Mouse (Mus musculus) kidney, postnatal 0 days (tissue): ENCODE data around the gene Mapre3. TPM values are rescaled to one million over a fixed set of nuclear protein-coding genes. Genes with fewer than 3 reads are reported as not detected.

Source experiments
- ATAC-seq: fragments of 200-750 bp; cut with Nextera tagmentation; replicated peaks from 2 replicates; pipeline ENCODE4 v1.8.0; 2017; ENCODE audit warnings: low read depth, moderate number of reproducible peaks, moderate TSS enrichment, moderate library complexity; ENCODE audit not compliant: low FRiP score
- DNase-seq: peaks from one replicate; pipeline ENCODE4 v3.0.0-alpha.2; 2016; ENCODE audit warnings: low spot score
- H3K27ac ChIP-seq: fragments of 300-500 bp; sonication (generic); 2 replicates; pipeline ENCODE4 v1.5.1; 2014; ENCODE audit warnings: mild to moderate bottlenecking
- H3K27me3 ChIP-seq: fragments of 300-500 bp; sonication (generic); 2 replicates; pipeline ENCODE4 v1.6.1; 2014; ENCODE audit warnings: low read length, mixed read lengths; ENCODE audit not compliant: insufficient read depth
- H3K36me3 ChIP-seq: fragments of 300-500 bp; sonication (generic); 2 replicates; pipeline ENCODE4 v1.6.1; 2014; ENCODE audit warnings: low read length, mixed read lengths; ENCODE audit not compliant: insufficient read depth
- H3K4me1 ChIP-seq: fragments of 300-500 bp; sonication (generic); replicated peaks from 2 replicates; pipeline ENCODE4 v1.6.1; 2014; ENCODE audit warnings: antibody characterized with exemption, low read length, mixed read lengths; ENCODE audit not compliant: insufficient read depth
- H3K4me2 ChIP-seq: fragments of 300-500 bp; sonication (generic); 2 replicates; pipeline ENCODE4 v1.6.1; 2014; ENCODE audit warnings: mild to moderate bottlenecking, low read length, moderate library complexity, mixed read lengths
- H3K4me3 ChIP-seq: fragments of 300-500 bp; sonication (generic); replicated peaks from 2 replicates; pipeline ENCODE4 v1.5.1; 2014; ENCODE audit warnings: low read depth, low read length
- H3K9ac ChIP-seq: fragments of 300-500 bp; sonication (generic); 2 replicates; pipeline ENCODE4 v1.6.1; 2014; ENCODE audit warnings: low read depth, low read length
- H3K9me3 ChIP-seq: fragments of 300-500 bp; sonication (generic); replicated peaks from 2 replicates; pipeline ENCODE4 v1.6.1; 2016; ENCODE audit warnings: low read length, inconsistent platforms, mixed read lengths
- CTCF ChIP-seq: IDR thresholded peaks from 2 replicates; pipeline ENCODE4 v1.5.1; 2016; ENCODE audit warnings: antibody characterized with exemption, low read depth, mild to moderate bottlenecking, moderate library complexity
- WGBS: fragments of 180-500 bp; shearing (Covaris S2); extraction: QIAGEN DNeasy Blood & Tissue Kit; methylation state at CpG from one replicate; pipeline ENCODE4 v1.1.7; 2014; 5-methylcytosine and 5-hydroxymethylcytosine counted together
- polyA plus RNA-seq: library from polyadenylated mRNA; unstranded; fragments of >200 nt; fragmentation: Nextera tagmentation; extraction: Ambion mirVana; gene quantifications from 2 replicates; pipeline ENCODE4 v1.2.1, GENCODE M21; 2015

The Mapre3 gene
- polyA plus RNA-seq, result 20.6 and 23.0 TPM in 2 replicates

DNA sequence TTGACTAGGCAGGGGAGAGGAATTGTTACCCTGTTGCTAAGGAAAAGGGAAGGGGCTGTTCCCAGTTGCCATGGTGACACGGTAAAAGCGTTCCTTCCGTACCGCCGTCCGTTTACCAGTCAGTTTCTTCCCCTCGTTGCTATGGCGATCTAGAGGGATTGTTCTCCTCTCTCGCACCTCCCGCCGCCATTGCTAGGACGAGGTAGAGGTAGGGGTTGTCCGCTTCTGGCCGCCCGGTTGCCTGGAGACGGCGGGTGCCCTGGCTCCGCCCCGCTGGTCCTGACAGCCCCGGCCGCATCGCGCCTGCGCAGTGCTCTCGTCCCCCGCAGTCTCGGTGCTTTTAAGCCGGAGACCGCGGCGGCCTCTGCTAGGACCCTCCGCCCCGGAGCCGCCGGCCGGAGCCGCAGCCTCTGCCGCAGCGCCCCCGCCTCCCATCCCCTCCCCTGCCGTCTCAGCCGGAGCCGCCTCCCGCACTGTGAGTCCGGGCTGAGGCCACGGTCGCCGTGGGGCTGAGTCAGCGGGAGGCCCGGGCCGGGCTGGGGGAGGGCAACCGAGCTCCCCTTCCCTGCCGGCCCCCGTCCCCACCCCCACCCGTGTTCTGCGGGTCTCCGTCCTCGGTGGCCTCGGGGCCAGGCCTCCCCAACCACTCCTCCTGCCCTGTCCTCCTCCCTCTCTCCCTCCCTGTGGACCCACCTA is at the start of gene Mapre3:
Gene Mapre3, plus strand, starts transcription at position 218 of the 696 bp plus-strand sequence.
- TF ChIP-seq CTCF, result no peak
- Histone ChIP-seq H3K4me1 (peaks cover 10% of the 10 kb centered on the region; the same call in 1 of the 2 replicates), H3K9me3 (no peaks in the 10 kb centered on the region), H3K27ac (peak within 1 kb of the TSS; percentile 71), H3K4me3 (peak within 1 kb of the TSS; percentile 83), H3K27me3 (no peaks in the 10 kb centered on the region), H3K36me3 (no peaks in the 10 kb centered on the region), H3K4me2 (peak within 1 kb of the TSS; percentile 93), H3K9ac (peak within 1 kb of the TSS; percentile 73)
- ATAC-seq, result peak; percentile 92
- DNase-seq, result peak; percentile 96
- WGBS, result under 1% methylated on average over 50 of the region's 59 CpGs

DNA sequence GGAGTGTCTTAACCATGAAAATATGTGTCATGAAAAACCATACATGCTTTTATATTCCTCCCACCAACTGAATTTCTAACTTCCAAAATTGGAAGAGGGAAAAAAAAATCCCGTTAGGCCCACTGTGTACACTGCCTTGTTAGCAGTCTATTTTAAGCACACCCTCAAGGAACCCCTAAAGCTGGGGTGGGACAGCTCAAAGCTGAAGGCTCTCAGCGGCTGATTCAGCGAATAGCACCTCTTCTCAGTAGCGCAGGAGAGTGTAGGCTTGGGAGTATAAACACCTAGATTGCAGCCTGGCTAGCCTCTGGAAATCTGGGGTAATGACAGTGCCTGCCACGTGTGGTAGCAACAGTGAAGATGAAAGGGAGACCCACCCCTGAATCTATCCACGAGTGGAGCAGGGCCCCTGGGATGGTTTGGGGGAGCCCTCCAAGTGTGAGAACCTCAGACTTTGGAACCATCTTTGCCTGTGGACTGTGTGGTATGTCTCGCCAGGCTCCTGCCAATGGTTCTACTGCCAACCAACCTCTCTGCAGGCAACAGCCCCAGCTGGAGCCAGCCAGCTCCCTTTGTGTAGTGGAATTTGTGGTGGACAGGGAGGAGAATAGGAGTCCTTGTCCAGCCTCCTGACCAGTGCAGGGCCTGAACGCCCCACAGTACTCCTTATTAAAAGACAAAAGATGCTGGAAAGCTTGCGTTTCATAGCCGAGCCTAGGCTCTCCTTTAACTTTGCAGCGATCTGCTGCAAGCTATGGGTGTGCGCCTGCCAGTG is 48.7 kb upstream of the Mapre3 start:
- DNase-seq (no peak), ATAC-seq (no peak)
- Histone ChIP-seq H3K4me3 (no peak overlapping the region), H3K27me3 (no peaks in the 10 kb centered on the region), H3K9ac (no peak overlapping the region), H3K4me1 (no peaks in the 10 kb centered on the region), H3K27ac (no peak overlapping the region), H3K36me3 (no peaks in the 10 kb centered on the region), H3K4me2 (no peak overlapping the region), H3K9me3 (no peaks in the 10 kb centered on the region)
- TF ChIP-seq CTCF, result no peak
- WGBS, result 82% methylated on average over 12 of the region's 12 CpGs

DNA sequence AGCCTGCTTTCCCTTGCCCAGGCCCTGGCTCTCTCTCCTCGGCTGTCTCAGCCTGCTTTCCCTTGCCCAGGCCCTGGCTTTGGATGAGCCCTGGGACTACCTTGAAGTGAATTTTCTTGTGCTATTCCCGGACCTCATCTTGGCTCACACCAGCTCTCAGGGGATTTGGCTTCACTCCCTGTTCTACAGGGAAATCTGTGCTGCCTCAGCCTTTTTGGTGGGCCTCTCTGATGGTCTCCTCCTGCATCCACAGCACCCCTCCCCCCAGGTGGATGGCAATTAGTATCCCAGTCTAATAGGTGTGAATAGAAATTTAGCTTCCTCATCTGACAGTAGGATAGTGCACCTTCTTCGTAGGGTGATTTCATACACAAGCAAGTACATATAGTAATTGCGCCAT is 46.4 kb upstream of the Mapre3 start:
- ATAC-seq (no peak), DNase-seq (no peak)
- Histone ChIP-seq H3K27ac (no peak overlapping the region), H3K4me2 (no peak overlapping the region), H3K27me3 (no peaks in the 10 kb centered on the region), H3K9ac (no peak overlapping the region), H3K36me3 (no peaks in the 10 kb centered on the region), H3K4me3 (no peak overlapping the region), H3K4me1 (no peaks in the 10 kb centered on the region), H3K9me3 (no peaks in the 10 kb centered on the region)
- WGBS, result 71% methylated on average over 4 of the region's 4 CpGs
- no peak for TF ChIP-seq CTCF

DNA sequence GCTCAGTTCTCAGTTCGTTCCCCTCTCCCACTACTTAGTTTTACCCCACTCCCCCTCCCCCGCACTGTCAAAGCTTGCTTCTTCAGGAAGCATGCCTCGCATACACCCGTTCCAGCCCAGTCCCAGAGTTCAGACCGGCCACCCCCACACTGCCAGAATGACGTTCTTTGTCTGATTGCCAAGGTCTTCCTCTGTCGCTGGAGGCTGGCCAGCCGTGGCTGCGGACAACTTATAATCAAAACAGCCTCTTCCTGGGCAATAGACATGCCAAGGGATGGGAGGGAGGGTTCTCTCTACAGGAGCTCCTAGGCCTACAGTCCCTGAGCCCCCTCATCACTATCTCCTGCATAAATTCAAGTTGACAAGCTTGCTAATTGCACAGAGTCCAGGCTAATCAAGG is 45.8 kb upstream of the Mapre3 start:
- no peaks in the 10 kb centered on the region for H3K27me3 ChIP-seq
- no peak overlapping the region for H3K4me2 ChIP-seq
- DNase-seq, result peak; percentile 70
- TF ChIP-seq CTCF, result no peak
- H3K4me3 ChIP-seq, result no peak overlapping the region
- H3K9me3 ChIP-seq, result no peaks in the 10 kb centered on the region
- no peak overlapping the region for H3K9ac ChIP-seq
- H3K36me3 ChIP-seq, result no peaks in the 10 kb centered on the region
- H3K4me1 ChIP-seq, result 0 out of 2 replicates have a peak, but pooled peaks cover under 1% of the 10 kb centered on the region
- WGBS, result 14% methylated on average over 9 of the region's 9 CpGs
- H3K27ac ChIP-seq, result no peak overlapping the region
- no peak for ATAC-seq

DNA sequence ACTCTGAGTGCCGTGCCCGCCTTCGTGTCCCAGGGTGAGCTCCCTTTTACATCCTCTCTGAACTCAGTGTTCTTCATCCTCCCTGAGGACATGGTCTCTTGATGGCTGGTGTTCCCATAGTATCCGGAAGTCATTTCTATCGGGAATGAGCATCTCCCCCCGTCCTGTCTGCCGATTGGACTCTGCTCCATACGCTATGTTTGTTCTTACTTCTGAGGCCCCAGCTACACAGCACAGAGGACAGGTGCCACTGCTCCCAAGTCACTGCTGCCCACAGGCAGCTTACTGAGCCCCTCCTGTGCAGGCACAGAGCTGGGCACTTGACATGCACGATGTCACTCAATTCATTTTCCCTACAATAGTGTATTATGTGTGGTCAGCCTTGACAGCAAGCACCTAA is 45.4 kb upstream of the Mapre3 start:
- Histone ChIP-seq H3K4me3 (no peak overlapping the region), H3K9me3 (no peaks in the 10 kb centered on the region), H3K4me2 (no peak overlapping the region), H3K27me3 (no peaks in the 10 kb centered on the region), H3K9ac (no peak overlapping the region), H3K36me3 (no peaks in the 10 kb centered on the region), H3K27ac (no peak overlapping the region), H3K4me1 (0 out of 2 replicates have a peak, but pooled peaks cover 5% of the 10 kb centered on the region)
- ATAC-seq (no peak), DNase-seq (no peak)
- 74% methylated on average over 9 of the region's 9 CpGs for WGBS
- no peak for TF ChIP-seq CTCF

DNA sequence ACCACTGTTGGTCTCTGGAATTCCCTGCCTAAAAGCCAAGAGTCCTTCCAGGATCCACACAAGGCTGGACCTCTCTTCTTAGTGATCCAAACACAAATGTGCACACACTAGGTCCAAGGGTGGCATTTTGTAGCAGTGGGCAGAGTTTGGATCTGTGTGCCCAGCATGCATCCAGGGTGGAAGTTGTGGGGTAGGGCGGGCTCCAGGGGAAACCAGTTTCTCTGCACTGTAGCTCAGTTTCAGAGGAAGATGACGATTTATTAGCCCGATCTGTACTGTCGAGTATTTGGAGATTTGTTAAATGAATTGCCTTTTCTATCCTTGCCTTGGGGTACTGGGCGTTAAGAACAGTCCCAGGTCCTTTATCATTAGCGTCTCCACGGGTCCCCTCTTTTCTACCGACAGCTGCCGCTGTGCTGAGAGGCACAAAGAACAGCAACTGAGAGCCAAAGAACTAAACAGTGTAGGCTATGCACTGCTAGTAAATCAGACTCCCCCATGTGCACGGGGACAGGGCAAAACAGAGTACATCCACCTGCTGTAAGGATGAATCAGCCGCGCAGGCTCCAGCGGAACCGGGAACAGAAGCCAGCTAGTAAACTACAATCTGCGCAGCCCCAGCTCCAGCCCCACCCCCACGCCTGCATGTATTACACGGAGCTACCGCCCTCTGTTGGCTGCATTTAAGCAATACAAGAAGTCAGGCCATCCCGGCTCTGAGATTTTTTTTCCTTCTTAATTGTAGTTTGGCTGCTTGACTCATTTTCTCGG is 39.7 kb upstream of the Mapre3 start:
- peak; percentile 75; the same call in 1 of the 2 replicates for ATAC-seq
- 7% methylated on average over 20 of the region's 20 CpGs for WGBS

More for the DNA sequence above, 39.7 kb upstream of the Mapre3 start:
- no peaks in the 10 kb centered on the region; the same call in 1 of the 2 replicates for H3K27me3 ChIP-seq
- no peaks in the 10 kb centered on the region for H3K36me3 ChIP-seq
- peak; percentile 89 for TF ChIP-seq CTCF
- H3K27ac ChIP-seq, result no peak overlapping the region
- DNase-seq, result peak; percentile 96
- peak overlapping the region; percentile 12; the same call in 1 of the 2 replicates for H3K4me3 ChIP-seq
- H3K9ac ChIP-seq, result no peak overlapping the region
- H3K4me2 ChIP-seq, result peak overlapping the region; percentile 56
- H3K9me3 ChIP-seq, result no peaks in the 10 kb centered on the region
- peaks cover 5% of the 10 kb centered on the region; the same call in 1 of the 2 replicates for H3K4me1 ChIP-seq
